Mouse (Mus musculus) adrenal gland, adult 2 months (tissue): ENCODE measurements around the gene Dmbt1. TPM values are rescaled to one million over a fixed set of nuclear protein-coding genes. Genes with fewer than 3 reads are reported as not detected.

Source experiments
- polyA plus RNA-seq: library from polyadenylated mRNA; depleted of rRNA; stranded (reverse); fragments of >200 nt; gene quantifications from 2 replicates; pipeline ENCODE4 v1.2.3, GENCODE M21; 2012; rRNA removed
- total RNA-seq, 2 experiments: library from RNA; stranded (reverse); gene quantifications; 2 replicates each; pipeline ENCODE4 v1.2.3; 2021

Dmbt1 gene
- total and polyA plus RNA-seq, 3 experiments, result 0.03 TPM; not detected in 2

Other genes with a start within 250 kb of the Dmbt1 start
- 10 to 100 TPM; 22.5 to 30.1 TPM for gene Plekha1, start 166.3 kb upstream of the Dmbt1 start, total RNA-seq
- 11.0 and 11.2 TPM in 2 replicates for gene Plekha1, start 166.3 kb upstream of the Dmbt1 start, polyA plus RNA-seq
- gene Htra1, start 95.9 kb upstream of the Dmbt1 start, total RNA-seq, result 10 to 100 TPM; 34.5 to 87.0 TPM
- 90.6 and 134 TPM in 2 replicates for gene Htra1, start 95.9 kb upstream of the Dmbt1 start, polyA plus RNA-seq
- gene 4933402N03Rik, start 114.3 kb downstream of the Dmbt1 start, total RNA-seq, result not detected
- gene 4933402N03Rik, start 114.3 kb downstream of the Dmbt1 start, polyA plus RNA-seq, result not detected in 2 replicates
- not detected for gene 5430419D17Rik, start 142.3 kb downstream of the Dmbt1 start, total RNA-seq
- gene 5430419D17Rik, start 142.3 kb downstream of the Dmbt1 start, polyA plus RNA-seq, result not detected in 2 replicates